Mouse (Mus musculus) E14TG2a.4 (cell line): ENCODE results near the gene Sumf2.

Experiments used
- CTCF ChIP-seq: conservative IDR thresholded peaks from 2 replicates; pipeline ENCODE4 v1.5.1; 2014; ENCODE audit warnings: low read length
- NANOG ChIP-seq: IDR thresholded peaks from 2 replicates; pipeline ENCODE4 v1.6.1; 2014; ENCODE audit warnings: borderline replicate concordance, low read length, mixed read lengths
- POU5F1 ChIP-seq: IDR thresholded peaks from 2 replicates; pipeline ENCODE4 v1.6.1; 2014; ENCODE audit warnings: low read length, borderline replicate concordance

DNA sequence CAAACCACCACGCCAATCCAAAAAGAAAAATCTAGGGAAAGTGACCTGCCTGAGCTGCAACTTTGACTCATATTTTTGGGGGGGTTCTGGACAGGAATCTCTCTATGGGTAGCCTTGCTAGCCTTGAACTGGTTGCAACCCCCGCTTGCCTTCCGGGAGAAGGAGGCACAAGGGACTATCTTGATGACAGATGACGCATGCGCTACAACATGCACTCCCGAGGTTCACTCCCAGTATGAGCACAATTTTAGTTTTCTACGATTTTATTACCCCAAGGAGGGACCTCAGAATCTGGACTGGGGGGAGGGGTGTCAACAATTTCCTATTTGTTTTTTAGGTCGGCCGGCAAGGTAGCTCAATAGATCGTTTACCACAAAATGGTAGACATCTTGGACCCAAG is 39.5 kb downstream of the Sumf2 start:
- TF ChIP-seq NANOG: no peak
- no peak for TF ChIP-seq CTCF
- TF ChIP-seq POU5F1: no peak
